9 mouse cellular contexts compared by ENCODE assay signal in genomic region chr3:33918785-33919184, GRCm38 (mm10).
DNase-seq lines count a peak whose midpoint lies in the region; ATAC-seq and TF ChIP-seq lines count a peak whose summit lies in the region.
"Had no signal": no experiment of that assay in that cellular context is flagged by ENCODE, and none has a peak within 500 bp of the region (broad histone marks: within the 10 kb centered on the region; RNA-seq: fewer than 3 reads in every experiment).

No protein-coding gene starts in this region.

- 0 out of 2 replicates have a peak, but pooled peaks cover 10% of the 10 kb centered on the region for H3K4me1 ChIP-seq in E14TG2a.4 (replicated peaks; ENCODE audit: low read depth, low read length)
- H3K4me1 ChIP-seq in embryonic facial prominence, embryonic 14.5 days (ENCODE audit: control insufficient read depth, insufficient read depth, low read length): no peaks in the 10 kb centered on the region
- H3K4me1 ChIP-seq: heart, embryonic 13.5 days had no signal

- no peak overlapping the region for H3K27ac ChIP-seq in embryonic facial prominence, embryonic 14.5 days (replicated peaks; ENCODE audit: low read depth, low read length)
- H3K27ac ChIP-seq: heart, embryonic 13.5 days had no signal

- H3K9ac ChIP-seq in embryonic facial prominence, embryonic 14.5 days (ENCODE audit: low read depth, low read length): no peak overlapping the region
- H3K9ac ChIP-seq: heart, embryonic 13.5 days had no signal

- H3K9me3 ChIP-seq in E14TG2a.4 (ENCODE audit: low read length): no peaks in the 10 kb centered on the region
- no peaks in the 10 kb centered on the region for H3K9me3 ChIP-seq in embryonic facial prominence, embryonic 14.5 days (ENCODE audit: control insufficient read depth, low read length)
- H3K9me3 ChIP-seq: heart, embryonic 13.5 days had no signal

- no peaks in the 10 kb centered on the region for H3K36me3 ChIP-seq in E14TG2a.4 (ENCODE audit: insufficient read depth, low read length)
- no peaks in the 10 kb centered on the region for H3K36me3 ChIP-seq in embryonic facial prominence, embryonic 14.5 days (ENCODE audit: control insufficient read depth, insufficient read depth, low read length)
- H3K36me3 ChIP-seq: heart, embryonic 13.5 days had no signal

- 7% methylated on average over 10 of the region's 10 CpGs for WGBS in embryonic facial prominence, embryonic 14.5 days

- no peak overlapping the region for H3K4me2 ChIP-seq in embryonic facial prominence, embryonic 14.5 days (ENCODE audit: low read depth, low read length)
- H3K4me2 ChIP-seq: heart, embryonic 13.5 days had no signal

- peak; percentile 78 for TF ChIP-seq CTCF in E14TG2a.4 (conservative IDR thresholded peaks at IDR 0.05; ENCODE audit: low read length)

- peak; percentile 44 to 52 for DNase-seq in adrenal gland, postnatal 4 days (ENCODE audit: low spot score in 2 of 2)
- DNase-seq in embryonic facial prominence, embryonic 14.5 days (ENCODE audit: low spot score): peak; percentile 78
- peak; percentile 78 to 82 for DNase-seq in heart, postnatal 14 days
- DNase-seq in layer of hippocampus, adult 8-10 months (ENCODE audit: low spot score in 2 of 2): peak; percentile 52 to 88
- DNase-seq in lung, postnatal 25 days (ENCODE audit: low spot score): peak; percentile 55
- peak; percentile 87 to 91 for DNase-seq in right cerebral cortex, adult 2 months (ENCODE audit: low spot score in 2 of 2)
- DNase-seq in urinary bladder, postnatal 25 days (ENCODE audit: low spot score): peak; percentile 85

- no peak overlapping the region for H3K4me3 ChIP-seq in E14TG2a.4 (replicated peaks; ENCODE audit: low read length)
- no peak overlapping the region for H3K4me3 ChIP-seq in embryonic facial prominence, embryonic 14.5 days (ENCODE audit: low read depth, low read length)
- H3K4me3 ChIP-seq: heart, embryonic 13.5 days had no signal

- intact Hi-C loops in heart, postnatal 14 days (cut with DNase I): loop anchor here (1.0 kb wide), 1 partner anchor 94 kb away; no protein-coding TSS in a partner anchor

- H3K27me3 ChIP-seq in E14TG2a.4 (ENCODE audit: insufficient read depth, low read length): no peaks in the 10 kb centered on the region
- no peaks in the 10 kb centered on the region for H3K27me3 ChIP-seq in embryonic facial prominence, embryonic 14.5 days (replicated peaks; ENCODE audit: control insufficient read depth, insufficient read depth, low read length)
- H3K27me3 ChIP-seq: heart, embryonic 13.5 days had no signal

- ATAC-seq in embryonic facial prominence, embryonic 14.5 days (ENCODE audit: low read depth): no peak
